ENCODE assay signal across 33 mouse cellular contexts in genomic region chr6:138073540-138073939, GRCm38 (mm10). TPM values are rescaled to one million over a fixed set of nuclear protein-coding genes. Genes with fewer than 3 reads are reported as not detected.
"Had no signal": no experiment of that assay in that cellular context is flagged by ENCODE, and none has a peak within 500 bp of the region (broad histone marks: within the 10 kb centered on the region; RNA-seq: fewer than 3 reads in every experiment).

No protein-coding gene starts in this region.

- H3K4me1 ChIP-seq: embryonic facial prominence, embryonic 15.5 days had no signal

- H3K27ac ChIP-seq: embryonic facial prominence, embryonic 10.5 days; embryonic facial prominence, embryonic 12.5 days; embryonic facial prominence, embryonic 15.5 days; forebrain, embryonic 10.5 days; forebrain, embryonic 12.5 days; forebrain, embryonic 13.5 days; forebrain, embryonic 15.5 days; gastrocnemius, adult 2 months; heart, adult 2 months had no signal

- H3K36me3 ChIP-seq: embryonic facial prominence, embryonic 10.5 days; embryonic facial prominence, embryonic 12.5 days; embryonic facial prominence, embryonic 13.5 days; embryonic facial prominence, embryonic 15.5 days; forebrain, embryonic 10.5 days; forebrain, embryonic 12.5 days; forebrain, embryonic 15.5 days had no signal

- H3K4me2 ChIP-seq: embryonic facial prominence, embryonic 12.5 days; embryonic facial prominence, embryonic 15.5 days; forebrain, embryonic 12.5 days; forebrain, embryonic 13.5 days; forebrain, embryonic 15.5 days had no signal

- H3K4me3 ChIP-seq: embryonic facial prominence, embryonic 10.5 days; embryonic facial prominence, embryonic 12.5 days; embryonic facial prominence, embryonic 13.5 days; embryonic facial prominence, embryonic 15.5 days; erythroblast, embryonic 14.5 days; forebrain, embryonic 10.5 days; forebrain, embryonic 12.5 days; forebrain, embryonic 13.5 days; forebrain, embryonic 15.5 days; gastrocnemius, adult 2 months; heart, adult 2 months had no signal

- H3K9ac ChIP-seq: embryonic facial prominence, embryonic 12.5 days; embryonic facial prominence, embryonic 13.5 days; embryonic facial prominence, embryonic 15.5 days; forebrain, embryonic 12.5 days; forebrain, embryonic 13.5 days; forebrain, embryonic 15.5 days; forebrain, postnatal 0 days had no signal

- DNase-seq: cerebellum, adult 2 months; cerebellum, adult 8-10 months; cerebellum, adult 9-10 months; cerebellum, adult 9-11 months; cerebellum, postnatal 10 days; cerebellum, postnatal 14 days; cerebellum, postnatal 25 days; cerebellum, postnatal 36 days; forebrain, postnatal 0 days; gastrocnemius, adult 2 months; gastrocnemius, postnatal 10 days; gastrocnemius, postnatal 14 days; gastrocnemius, postnatal 25 days; gastrocnemius, postnatal 36 days; heart, adult 18-20 months; heart, adult 2 months had no signal

- H3K9me3 ChIP-seq: embryonic facial prominence, embryonic 10.5 days; embryonic facial prominence, embryonic 12.5 days; embryonic facial prominence, embryonic 13.5 days; embryonic facial prominence, embryonic 15.5 days; forebrain, embryonic 10.5 days; forebrain, embryonic 12.5 days; forebrain, embryonic 13.5 days; forebrain, embryonic 15.5 days had no signal

- H3K27me3 ChIP-seq: embryonic facial prominence, embryonic 12.5 days; embryonic facial prominence, embryonic 13.5 days; embryonic facial prominence, embryonic 15.5 days; forebrain, embryonic 12.5 days; forebrain, embryonic 13.5 days; forebrain, embryonic 15.5 days had no signal

- ATAC-seq: forebrain, embryonic 13.5 days; forebrain, embryonic 14.5 days; forebrain, embryonic 16.5 days had no signal

RNA-seq across cellular contexts. Expression of gene Slc15a5, which starts 6.2 kb away (rescaled TPM):
- total RNA-seq: common myeloid progenitor, adult 5-6 weeks; gastrocnemius, postnatal 10 days; gastrocnemius, postnatal 4 days; granulocyte monocyte progenitor cell, adult 5-6 weeks; heart, adult 2 months had no signal
- polyA plus RNA-seq: cerebellum, adult 2 months; embryonic facial prominence, embryonic 10.5 days; embryonic facial prominence, embryonic 11.5 days; embryonic facial prominence, embryonic 13.5 days; embryonic facial prominence, embryonic 14.5 days; erythroblast, embryonic 14.5 days; forebrain, embryonic 10.5 days; forebrain, embryonic 11.5 days; forebrain, embryonic 12.5 days; forebrain, embryonic 13.5 days; forebrain, embryonic 14.5 days; forebrain, embryonic 15.5 days; heart, adult 2 months had no signal
